Mouse (Mus musculus) layer of hippocampus, postnatal 36 days (tissue): ENCODE results near the gene Arl6ip4. TPM values are rescaled to one million over a fixed set of nuclear protein-coding genes. Genes with fewer than 3 reads are reported as not detected.

Source experiments
- DNase-seq, 2 experiments: peaks; one replicate each; pipeline ENCODE4 v3.0.0; 2022
- total RNA-seq, 2 experiments: library from RNA; stranded (reverse); gene quantifications; 2 replicates each; pipeline ENCODE4 v1.2.3; 2021

Gene Arl6ip4
- 10 to 100 TPM; 52.6 to 57.5 TPM for total RNA-seq

DNA sequence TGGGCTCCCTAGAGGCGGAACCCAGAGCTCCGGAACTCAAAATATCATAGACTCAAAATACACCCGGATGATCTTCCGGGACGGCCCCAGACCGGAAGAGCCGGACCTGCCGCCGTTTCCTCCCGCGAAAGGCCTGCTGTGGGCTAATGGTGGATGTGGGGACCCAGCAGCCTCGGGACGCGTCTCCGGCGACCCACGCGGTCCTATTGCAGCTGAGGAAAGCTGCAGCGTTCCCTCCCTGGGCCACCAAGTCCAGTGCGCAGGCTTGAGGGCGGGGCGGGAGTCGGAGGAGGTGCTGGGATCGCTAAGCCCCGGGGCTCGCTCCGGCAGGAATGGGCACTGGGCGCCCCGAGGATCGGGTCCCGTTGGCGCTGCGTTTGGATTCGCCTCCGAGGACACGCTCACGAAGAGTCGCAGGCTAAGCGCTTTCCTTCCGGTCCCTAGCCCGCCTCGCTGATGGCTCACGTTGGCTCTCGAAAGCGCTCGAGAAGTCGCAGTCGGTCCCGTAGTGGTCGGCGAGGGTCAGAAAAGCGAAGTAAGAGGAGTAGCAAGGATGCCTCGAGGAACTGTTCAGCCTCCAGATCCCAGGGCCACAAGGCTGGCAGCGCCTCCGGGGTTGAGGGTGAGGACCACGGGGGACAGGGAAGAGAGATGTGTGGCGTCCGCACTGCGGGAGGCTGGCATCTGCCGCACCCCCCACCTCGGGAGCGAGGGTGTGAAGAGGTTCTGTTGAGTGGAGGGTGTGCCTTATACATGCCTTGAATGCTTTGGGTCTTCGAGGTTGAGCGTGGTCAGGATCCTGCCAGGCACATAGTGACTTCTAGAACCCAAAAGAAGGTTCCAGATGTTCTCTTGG is at the start of gene Arl6ip4:
Gene Arl6ip4 (plus strand): TSS at position 100 of the 856 bp plus-strand sequence.
- DNase-seq, result peak; percentile 81 to 82

DNA sequence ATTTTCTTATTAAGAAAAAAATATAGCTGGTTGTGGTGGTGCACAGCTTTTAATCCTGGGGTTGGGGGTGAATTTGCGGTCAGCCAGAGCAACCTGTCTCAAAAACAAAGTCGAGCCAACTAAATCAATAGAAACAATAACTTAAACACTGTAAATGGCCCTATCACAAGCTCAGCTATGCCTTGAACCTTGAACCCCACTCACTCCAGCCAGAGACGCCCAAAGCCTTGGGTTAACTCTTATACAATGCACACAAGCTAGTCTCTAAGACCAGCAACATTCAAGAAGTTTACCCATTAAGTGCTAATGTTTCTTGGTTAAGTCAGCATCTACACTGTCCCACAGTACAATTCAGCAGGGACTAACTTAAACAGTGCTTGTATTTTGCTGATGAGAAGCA is 46.2 kb upstream of the Arl6ip4 start:
- DNase-seq, result no peak

DNA sequence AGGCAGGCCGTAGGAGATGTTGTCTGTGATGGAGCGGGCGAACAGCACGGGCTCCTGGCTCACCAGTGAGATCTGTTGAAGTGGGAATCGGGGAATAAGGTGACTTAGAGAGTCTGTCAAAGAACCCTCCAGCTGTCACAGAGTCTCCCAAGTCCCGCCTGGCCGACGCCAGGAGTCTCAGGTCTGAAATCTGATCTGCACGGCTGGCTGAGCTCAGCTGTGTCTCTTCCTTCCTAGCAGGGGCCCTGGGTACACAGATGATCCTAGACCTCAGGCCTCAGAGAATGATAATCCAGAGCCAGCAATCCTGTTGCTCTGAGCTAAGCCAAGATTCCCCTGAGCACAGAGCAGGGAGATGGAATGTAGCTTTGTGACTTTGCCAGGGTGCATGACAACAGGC is 42.2 kb upstream of the Arl6ip4 start:
- no peak for DNase-seq

DNA sequence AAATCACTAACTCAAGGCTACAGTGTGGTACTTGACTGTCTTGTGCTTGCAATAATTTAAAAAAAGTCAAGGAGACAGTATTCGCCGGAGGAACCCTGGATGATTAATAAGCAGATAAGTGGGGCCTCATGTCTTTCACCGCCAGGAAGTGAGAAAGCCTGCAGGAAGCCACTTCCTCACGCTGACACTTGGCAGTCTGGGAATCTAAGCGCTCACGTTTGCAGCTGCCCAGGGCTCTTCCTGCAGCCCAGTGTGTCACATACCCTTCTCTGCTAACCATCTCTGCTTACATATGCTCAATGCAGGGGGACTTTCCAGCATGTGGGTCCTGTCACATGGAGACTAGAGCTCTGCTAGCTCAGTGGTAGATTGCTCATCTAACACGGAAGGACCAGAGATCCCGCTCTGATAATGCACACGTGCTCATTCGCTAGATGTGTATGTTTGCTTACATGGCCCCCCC is 41.0 kb upstream of the Arl6ip4 start:
- DNase-seq, result no peak

DNA sequence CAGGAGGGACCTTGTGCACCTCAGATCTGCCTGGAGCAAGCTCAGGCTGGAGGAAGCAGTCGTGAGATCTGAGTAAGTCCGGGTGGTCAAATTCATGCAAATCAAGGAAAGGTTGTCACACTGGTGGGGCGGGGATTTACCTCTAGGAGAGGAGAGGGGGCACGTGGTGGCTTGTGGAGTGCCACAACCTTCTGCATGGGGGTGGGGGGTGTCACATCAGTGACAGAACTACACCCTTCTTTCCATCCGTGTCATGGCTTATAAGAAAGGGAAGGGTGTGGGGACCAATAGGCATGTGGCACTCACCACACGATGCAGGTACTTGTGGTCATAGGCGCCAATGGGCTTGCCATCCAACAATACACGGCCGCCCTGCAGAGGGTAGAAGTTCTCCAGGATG is 40.2 kb upstream of the Arl6ip4 start:
- DNase-seq, result no peak

DNA sequence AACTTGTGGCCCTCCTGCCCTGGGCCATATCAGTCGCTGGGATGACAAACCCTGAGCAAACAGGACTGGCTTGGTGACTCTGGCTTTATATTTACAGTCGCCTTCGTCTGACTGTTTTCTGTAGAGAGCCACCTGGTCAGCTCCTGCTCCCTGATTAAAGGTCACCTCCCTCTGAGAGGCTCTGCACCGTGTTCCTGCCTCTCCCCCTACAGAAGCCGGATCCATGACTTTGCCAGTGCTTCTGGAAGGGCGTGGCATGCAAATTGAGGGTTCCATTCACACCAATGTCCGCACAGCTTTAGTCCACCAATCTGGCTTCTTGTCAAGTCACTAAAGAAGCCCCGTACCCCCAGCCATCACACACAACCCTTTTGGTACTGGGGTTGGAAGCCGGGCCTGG is 39.3 kb upstream of the Arl6ip4 start:
- no peak for DNase-seq

DNA sequence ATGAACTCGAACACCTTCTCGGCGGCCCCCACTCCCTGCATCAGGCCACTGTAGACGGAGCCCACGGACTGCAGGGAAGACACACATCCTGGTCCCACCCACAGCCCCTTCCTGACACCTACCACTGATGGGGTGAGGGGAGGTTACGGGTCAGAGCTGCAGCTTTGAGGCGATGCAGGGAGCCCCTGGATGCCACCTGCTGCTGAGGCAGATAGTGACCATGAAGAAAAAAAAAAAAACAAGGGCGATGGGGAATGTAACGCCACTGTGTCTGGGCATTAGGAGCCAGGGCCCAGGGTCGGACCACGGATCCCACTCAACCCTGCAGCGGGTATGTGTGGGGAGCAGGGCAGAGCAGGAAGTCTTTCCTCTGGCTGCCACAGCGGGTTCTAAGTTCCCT is 38.6 kb upstream of the Arl6ip4 start:
- DNase-seq, result no peak

DNA sequence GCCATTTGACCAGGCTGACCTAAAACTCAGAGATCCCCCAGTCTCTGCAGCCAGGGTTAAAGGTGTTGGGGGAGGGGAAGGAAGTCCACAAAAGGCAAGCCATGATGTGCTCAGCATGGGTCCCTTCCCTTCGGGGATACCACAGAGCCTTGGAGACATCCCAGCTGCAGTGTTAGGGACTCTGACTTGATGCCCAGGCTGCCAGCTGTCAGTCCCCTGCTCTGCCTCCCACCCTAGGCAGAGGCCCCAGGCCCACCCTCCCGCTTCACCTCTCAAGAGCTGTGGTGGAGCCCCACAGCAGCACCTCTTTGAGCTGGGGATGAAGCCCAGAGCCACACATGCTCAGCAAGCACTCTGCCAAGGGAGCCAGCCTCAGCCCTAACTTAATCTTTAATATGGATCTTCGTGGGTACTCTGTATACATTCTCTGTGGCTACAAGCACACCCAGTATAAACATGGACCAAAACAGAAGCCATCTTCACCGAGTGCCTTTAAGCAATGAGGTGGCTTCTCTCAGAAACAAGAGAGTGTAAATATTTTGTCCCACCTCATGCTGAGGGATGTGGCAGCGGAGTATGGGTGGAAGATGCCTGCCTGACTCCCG is 37.9 kb upstream of the Arl6ip4 start:
- DNase-seq, result no peak

DNA sequence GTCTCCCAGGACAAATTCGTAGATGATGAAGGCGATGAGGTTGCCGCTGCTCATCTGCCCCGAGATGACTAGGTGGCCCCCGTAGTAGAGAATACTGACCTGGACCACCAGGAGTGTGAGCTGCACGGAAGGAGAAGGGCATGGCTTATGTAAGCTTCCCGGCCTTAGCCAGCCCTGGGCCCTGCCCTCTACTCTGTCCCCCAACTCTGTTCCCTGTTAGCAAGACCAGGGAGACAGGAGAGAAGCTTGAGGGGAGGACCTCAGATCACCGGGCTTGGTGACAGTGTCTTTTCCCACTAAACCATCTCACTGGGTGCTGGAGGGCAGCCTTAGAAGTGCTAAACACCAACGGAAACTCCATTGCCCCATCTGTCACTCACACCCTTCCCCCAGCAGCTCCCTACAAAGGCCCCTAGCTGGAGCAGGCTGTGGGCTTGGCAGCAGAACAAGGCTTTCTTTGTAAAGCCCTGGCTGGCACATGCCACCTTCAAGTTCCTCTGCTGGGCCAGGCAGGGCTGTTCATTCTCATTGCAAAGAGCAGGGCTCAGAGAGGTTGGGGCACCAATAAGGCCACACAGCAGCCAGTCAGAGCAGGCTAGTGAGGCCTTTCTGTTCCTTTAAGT is 37.0 kb upstream of the Arl6ip4 start:
- DNase-seq, result peak; percentile 71 to 83

DNA sequence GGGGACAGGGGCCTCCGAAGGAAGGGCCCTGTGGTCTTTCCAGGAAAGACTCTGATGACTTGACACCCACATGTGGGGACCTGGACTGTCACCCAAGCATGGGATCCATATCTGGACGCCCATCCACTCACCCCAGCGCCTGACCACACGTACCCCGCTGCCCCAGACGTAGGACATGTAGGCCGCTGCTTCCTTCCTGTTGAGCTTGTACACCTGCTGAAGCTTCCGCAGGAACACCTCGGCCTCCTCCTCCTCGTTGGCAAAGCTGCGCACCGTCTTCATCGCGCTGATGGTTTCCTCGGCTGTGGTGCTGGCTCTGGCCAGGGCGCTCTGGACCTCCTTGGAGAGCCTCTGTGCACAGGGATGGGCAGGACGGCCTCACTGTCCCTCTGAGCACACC is 36.0 kb upstream of the Arl6ip4 start:
- DNase-seq, result no peak

DNA sequence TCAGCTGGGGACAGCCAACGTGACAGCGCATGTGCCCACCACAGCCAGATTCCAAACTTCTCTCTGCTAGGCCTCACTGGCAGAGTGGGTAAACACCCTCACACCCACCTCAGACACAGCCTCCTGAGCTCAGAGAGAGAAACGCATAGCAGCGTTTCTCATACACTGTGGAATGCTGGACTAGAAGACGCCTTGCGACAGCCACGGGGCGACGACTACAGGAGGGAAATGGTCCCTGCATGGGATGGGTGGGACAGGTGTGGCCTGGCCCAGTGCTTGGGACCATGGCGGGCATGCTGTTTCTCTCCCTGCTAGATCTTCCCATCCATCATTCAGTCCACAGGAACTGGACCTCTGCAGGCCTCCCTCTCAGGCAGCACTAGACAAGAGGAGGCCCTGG is 33.4 kb upstream of the Arl6ip4 start:
- no peak for DNase-seq

DNA sequence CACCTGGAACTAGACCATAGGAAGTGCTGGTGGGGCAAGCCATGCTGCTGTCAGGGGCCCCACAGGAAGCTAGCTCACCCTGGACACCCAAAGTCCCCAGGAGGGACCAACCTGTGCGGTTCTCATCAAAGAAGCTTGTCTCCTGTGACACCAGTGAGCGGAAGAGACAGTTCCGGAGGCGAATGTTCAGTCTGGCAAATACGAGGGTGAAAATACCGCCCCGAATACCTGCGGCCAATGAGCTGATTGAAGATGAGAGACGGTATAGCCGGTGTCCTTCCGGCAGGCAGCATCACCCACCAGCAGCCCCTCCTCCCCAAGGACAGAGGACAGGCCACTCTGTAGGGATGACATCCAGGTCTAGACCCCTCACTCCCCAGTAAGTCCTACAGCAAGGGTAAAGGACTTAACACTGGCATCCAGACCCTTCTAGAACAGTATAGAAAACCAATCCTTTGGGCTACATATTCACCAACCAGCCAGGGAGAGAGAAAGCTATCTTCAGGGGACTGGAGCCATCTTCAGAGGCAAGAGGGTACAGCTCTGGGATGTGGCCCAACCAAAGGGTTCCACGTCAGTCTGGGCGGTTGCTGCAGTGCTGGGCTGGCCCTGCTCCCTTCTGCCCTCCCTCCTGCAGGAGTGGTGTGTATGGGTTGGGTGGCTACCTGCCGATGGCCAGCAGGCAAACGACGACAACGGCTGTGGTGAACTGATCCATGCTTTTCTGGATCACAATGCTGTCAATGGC is 32.8 kb upstream of the Arl6ip4 start:
- no peak for DNase-seq

DNA sequence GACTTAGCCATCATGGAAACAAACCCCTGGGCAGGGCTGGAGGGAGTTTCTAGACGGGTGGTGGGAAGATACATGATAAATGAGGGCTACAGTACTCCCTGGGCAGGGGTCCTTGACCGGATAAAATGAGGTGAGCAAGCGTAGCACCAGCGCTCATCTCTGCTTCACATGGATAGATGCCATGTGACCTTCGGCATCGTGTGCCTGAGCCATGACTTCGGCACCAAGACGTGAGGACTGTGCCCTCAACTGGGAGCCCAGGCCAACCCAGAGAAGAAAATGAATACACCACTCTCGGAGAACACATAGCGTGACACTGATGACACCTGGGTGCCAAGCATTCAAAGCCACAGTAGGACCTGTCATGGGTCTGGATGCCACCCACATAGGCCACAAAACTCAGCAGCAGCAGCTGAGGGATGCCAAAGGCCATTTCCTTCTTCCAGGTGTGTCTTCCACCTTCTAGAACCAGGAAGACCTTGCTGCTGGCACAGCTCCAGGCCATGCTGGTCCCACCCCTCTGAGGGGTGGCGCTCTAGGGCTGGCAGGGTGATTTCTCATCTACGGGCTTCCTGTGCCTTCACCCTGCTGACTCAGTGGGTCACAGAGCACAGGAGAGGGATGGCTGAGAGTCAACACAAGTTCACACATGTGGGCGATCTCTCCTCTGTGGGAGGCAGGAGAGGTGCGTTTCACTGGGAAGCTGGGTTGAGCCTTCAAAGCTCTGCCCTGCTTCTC is 31.9 kb upstream of the Arl6ip4 start:
- no peak for DNase-seq

DNA sequence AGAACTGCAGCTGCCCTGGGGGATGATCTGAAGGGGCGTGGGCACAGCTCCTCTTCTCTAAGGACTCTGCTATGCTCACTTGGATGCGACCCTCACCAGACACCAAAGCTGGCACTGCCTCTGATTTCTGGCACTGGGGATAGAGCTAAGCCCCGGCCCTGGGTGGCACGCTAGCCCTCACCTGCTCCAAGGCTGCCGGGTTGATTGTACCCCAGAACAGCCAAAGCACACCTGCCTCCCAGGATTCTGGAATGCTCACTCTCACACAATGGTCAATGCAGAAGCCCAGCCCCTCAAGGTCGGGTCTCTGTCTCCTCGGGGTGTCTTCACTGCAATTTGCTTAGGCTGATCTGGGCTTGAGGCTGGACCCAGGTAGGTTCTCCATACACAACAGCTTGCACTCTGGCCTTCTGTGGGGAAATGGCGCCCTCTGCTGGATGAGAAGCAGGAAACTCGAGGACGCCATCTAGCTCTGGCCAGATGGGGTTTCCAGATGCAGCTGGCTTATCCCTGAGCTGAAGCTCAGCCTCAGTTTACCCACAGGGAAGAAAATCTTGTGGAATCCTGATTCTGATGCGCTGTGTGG is 31.2 kb upstream of the Arl6ip4 start:
- peak; percentile 77 to 78 for DNase-seq

DNA sequence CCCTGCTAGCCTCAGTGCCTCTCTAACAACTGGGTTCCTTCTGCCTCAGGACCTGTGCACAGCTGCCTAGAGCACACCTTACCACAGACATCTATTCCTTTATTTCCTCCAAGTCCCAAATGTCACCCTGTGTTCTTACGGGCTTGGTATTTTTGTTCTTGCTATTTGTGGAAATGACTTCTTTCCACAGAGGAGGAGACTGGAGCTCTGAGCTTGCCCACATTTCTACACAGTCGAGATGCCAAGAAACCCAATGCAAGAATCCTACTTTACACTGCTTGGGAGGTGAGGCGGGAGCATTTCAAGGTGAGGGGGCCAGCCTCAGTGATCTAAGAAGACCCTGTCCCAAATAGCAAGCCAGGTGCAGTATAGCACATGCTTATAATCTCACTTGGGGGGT is 30.4 kb upstream of the Arl6ip4 start:
- no peak for DNase-seq

DNA sequence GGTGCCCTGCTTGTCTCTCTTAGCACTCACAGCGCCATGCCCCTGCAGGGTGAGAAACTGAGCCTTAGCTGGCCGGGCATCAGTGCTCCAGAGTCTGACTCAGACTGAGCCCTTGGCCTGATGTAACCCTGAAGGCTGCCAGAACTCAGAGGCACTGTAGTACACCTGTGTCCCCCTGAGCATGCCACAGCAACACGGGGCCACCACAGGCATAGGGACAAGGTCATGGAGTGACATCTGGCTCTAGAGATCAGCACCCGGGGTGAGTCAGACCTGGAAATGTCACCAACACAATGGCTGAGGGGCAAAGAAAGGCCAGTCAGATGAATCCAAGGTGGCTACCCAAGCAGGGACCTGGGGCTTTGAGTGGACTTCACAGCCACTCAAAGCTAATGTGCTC is 29.0 kb upstream of the Arl6ip4 start:
- DNase-seq, result no peak

DNA sequence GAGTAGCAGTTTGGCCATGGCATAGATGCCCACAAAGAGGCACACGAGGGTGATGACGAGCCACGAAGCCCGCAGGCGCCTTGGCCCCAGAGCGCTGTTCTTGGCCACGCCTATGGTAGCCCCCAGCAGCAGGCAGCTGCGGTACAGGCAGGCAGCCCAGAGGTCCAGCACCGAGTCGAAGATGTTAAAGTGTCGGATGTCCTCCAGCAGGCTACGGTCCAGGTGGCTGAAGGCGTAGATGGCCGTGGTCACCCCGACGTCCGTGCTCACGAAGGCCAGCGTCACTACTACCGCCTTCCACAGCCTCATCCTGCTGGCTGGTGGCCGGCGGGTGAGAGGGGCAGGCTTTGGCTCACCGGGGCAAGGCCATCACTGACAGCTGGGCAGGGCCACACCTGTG is 26.0 kb upstream of the Arl6ip4 start:
- no peak for DNase-seq

DNA sequence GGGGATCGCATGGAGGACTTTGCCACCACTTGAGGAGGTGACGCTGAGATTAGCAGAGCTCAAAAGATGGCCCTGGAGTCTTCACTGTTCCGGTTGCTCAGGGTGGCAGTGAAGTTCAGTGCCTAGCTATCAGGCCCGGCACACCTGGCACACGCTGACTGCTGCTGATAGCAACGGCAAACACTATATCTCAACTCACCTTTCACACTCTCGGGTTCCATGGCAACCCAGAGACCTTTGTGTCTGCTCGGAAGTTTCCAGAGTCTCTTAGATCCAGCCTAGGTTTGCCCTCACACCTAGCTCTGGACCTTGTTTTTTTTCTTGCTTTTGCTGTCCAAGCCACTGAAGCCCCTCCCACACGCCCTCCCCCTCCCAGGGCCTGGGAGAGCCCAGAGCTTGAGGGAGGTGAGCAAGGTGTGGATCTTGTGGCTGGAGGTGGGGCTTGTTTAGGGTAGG is 23.9 kb upstream of the Arl6ip4 start:
- no peak for DNase-seq

DNA sequence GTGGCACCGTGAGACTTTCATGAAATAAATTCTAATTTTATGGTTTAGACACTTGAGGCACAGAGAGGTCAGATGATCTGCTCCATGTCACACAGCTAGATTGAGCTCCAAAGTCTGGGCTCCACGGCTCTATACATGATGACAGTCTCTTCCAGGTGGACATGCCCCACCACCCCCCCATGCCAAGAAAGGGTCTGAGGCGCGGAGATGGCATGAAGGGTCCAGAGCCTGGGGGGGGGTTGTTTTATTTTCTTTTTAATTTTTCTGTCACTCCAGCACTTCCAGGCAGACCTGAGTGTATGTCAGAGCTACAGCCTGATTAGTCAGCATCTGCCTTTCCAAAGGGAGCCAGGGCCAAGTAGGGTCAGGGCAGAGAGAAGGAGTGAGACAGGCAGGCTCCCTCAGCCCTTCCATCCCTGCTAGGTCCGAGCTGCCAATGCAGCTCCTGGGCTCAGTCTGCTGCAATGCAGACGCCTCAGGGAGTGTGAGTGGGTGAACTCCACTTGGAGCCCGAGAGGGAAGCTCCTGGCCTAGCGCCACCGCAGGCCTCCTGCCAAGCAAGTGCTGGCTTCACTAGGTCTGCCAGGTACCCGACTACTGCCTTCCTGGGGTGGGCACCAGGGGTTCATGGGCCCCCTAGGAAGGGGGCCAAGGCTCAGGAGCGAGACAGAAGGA is 22.6 kb upstream of the Arl6ip4 start:
- DNase-seq, result peak in 1 of 2 experiments; percentile 72

DNA sequence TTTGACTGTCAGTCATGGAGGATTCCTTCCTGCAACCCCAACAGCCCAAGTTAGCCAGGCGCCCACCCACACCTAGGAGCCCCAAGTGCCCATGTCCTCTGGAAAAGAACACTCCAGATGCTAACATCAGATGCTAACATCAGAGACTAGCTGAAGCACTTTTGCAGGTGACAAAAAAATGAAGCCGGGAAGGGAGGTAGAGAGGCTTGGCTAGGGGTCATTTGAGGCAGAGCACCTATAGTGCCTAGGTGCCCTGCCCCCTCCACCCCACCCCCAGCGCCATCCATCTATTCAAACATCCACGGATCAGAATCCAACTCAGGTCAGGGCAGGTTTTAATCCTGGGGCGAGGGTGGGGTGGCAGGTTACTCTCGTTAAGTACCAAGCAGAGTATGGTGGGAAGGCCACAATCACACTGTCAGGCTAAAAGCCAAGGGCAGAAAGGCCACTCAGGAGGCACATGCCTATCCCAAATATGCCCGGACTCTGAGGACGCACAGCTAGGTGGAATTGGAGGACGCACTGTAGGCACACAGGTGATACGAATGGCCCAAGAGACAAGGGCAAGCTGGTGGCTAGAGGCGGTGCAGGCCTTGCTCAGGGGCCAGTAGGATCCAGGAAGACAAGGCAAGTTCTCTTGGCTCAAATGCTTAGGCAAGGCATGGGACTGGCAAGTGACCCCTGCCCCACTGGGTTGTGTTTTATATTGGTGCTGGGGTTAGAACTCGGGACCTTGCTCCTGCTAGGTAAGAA is 21.9 kb upstream of the Arl6ip4 start:
- no peak for DNase-seq
